Mouse (Mus musculus) cortical plate, adult 2 months (tissue): Measurements from ENCODE around the gene Rpl7l1.
"Not testable (repeated sequence)": the region's sequence is repeated elsewhere in the genome, so short reads cannot be mapped to it uniquely, and the experiment has no call there.

Source experiments
- CTCF ChIP-seq: fragments of 200-500 bp; IDR thresholded peaks from 2 replicates; pipeline ENCODE4 v1.5.1; 2011; ENCODE audit warnings: mild to moderate bottlenecking, control low read depth, low read length; ENCODE audit not compliant: insufficient read depth; ENCODE audit errors: extremely low read depth
- POLR2A ChIP-seq: fragments of 200-500 bp; IDR thresholded peaks from 2 replicates; pipeline ENCODE4 v1.6.1; 2011; ENCODE audit warnings: mild to moderate bottlenecking, low read length, control low read depth; ENCODE audit not compliant: insufficient read depth; ENCODE audit errors: extremely low read depth

GRCm38 (mm10) chr17:46787974-46788373 is 5.5 kb upstream of the Rpl7l1 start:
- not testable (repeated sequence) for TF ChIP-seq POLR2A, CTCF
